Mouse (Mus musculus) kidney, postnatal 0 days (tissue): ENCODE measurements around the gene Cst9. TPM values are rescaled to one million over a fixed set of nuclear protein-coding genes. Genes with fewer than 3 reads are reported as not detected.

Experiments used
- ATAC-seq: fragments of 200-750 bp; cut with Nextera tagmentation; replicated peaks from 2 replicates; pipeline ENCODE4 v1.8.0; 2017; ENCODE audit warnings: low read depth, moderate number of reproducible peaks, moderate TSS enrichment, moderate library complexity; ENCODE audit not compliant: low FRiP score
- DNase-seq: peaks from one replicate; pipeline ENCODE4 v3.0.0-alpha.2; 2016; ENCODE audit warnings: low spot score
- H3K27ac ChIP-seq: fragments of 300-500 bp; sonication (generic); 2 replicates; pipeline ENCODE4 v1.5.1; 2014; ENCODE audit warnings: mild to moderate bottlenecking
- H3K27me3 ChIP-seq: fragments of 300-500 bp; sonication (generic); 2 replicates; pipeline ENCODE4 v1.6.1; 2014; ENCODE audit warnings: low read length, mixed read lengths; ENCODE audit not compliant: insufficient read depth
- H3K36me3 ChIP-seq: fragments of 300-500 bp; sonication (generic); 2 replicates; pipeline ENCODE4 v1.6.1; 2014; ENCODE audit warnings: low read length, mixed read lengths; ENCODE audit not compliant: insufficient read depth
- H3K4me1 ChIP-seq: fragments of 300-500 bp; sonication (generic); replicated peaks from 2 replicates; pipeline ENCODE4 v1.6.1; 2014; ENCODE audit warnings: antibody characterized with exemption, low read length, mixed read lengths; ENCODE audit not compliant: insufficient read depth
- H3K4me2 ChIP-seq: fragments of 300-500 bp; sonication (generic); 2 replicates; pipeline ENCODE4 v1.6.1; 2014; ENCODE audit warnings: mild to moderate bottlenecking, low read length, moderate library complexity, mixed read lengths
- H3K4me3 ChIP-seq: fragments of 300-500 bp; sonication (generic); replicated peaks from 2 replicates; pipeline ENCODE4 v1.5.1; 2014; ENCODE audit warnings: low read depth, low read length
- H3K9ac ChIP-seq: fragments of 300-500 bp; sonication (generic); 2 replicates; pipeline ENCODE4 v1.6.1; 2014; ENCODE audit warnings: low read depth, low read length
- H3K9me3 ChIP-seq: fragments of 300-500 bp; sonication (generic); replicated peaks from 2 replicates; pipeline ENCODE4 v1.6.1; 2016; ENCODE audit warnings: low read length, inconsistent platforms, mixed read lengths
- CTCF ChIP-seq: IDR thresholded peaks from 2 replicates; pipeline ENCODE4 v1.5.1; 2016; ENCODE audit warnings: antibody characterized with exemption, low read depth, mild to moderate bottlenecking, moderate library complexity
- WGBS: fragments of 180-500 bp; shearing (Covaris S2); extraction: QIAGEN DNeasy Blood & Tissue Kit; methylation state at CpG from one replicate; pipeline ENCODE4 v1.1.7; 2014; 5-methylcytosine and 5-hydroxymethylcytosine counted together
- polyA plus RNA-seq: library from polyadenylated mRNA; unstranded; fragments of >200 nt; fragmentation: Nextera tagmentation; extraction: Ambion mirVana; gene quantifications from 2 replicates; pipeline ENCODE4 v1.2.1, GENCODE M21; 2015

Cst9 gene
- polyA plus RNA-seq, 1 experiment from 2014 or later: not detected

- Histone ChIP-seq H3K9ac (no peak overlapping the region), H3K36me3 (no peaks in the 10 kb centered on the region), H3K4me3 (no peak overlapping the region), H3K4me1 (no peaks in the 10 kb centered on the region), H3K4me2 (no peak overlapping the region), H3K27ac (no peak overlapping the region), H3K27me3 (no peaks in the 10 kb centered on the region), H3K9me3 (no peaks in the 10 kb centered on the region)
- ATAC-seq: no peak
- no peak for TF ChIP-seq CTCF
- no peak for DNase-seq
Observed at GRCm38 (mm10) chr2:148861693-148862092, 26.7 kb downstream of the Cst9 start.

DNA sequence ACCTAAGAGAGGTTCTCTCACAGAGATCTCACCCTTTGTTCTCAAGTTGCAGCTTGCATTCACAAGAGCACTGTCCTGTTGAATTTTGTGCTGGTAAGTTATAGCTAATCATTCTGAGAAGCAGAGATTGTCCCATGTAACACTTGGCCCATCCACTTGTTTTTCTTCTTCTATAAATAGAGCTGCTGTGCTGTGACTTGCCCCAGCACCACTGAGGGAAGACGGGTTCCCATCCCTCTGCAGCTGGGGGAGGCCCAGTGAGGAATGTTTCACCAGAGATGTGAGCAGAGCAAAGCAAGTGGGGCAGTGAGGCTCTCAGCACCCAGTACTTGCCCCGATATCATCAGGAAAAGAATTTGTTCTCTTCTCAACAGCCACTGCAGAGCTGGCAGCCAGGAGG, 30.0 kb downstream of the Cst9 start, which contains the start of gene 9230104L09Rik:
9230104L09Rik (minus strand) TSS at position 73 of the 400 bp plus-strand sequence.
- H3K4me1 ChIP-seq: no peaks in the 10 kb centered on the region
- TF ChIP-seq CTCF: no peak
- no peaks in the 10 kb centered on the region for H3K36me3 ChIP-seq
- H3K9ac ChIP-seq: no peak within 1 kb of the TSS
- no peak within 1 kb of the TSS for H3K4me2 ChIP-seq
- no peak within 1 kb of the TSS for H3K4me3 ChIP-seq
- ATAC-seq (no peak), DNase-seq (no peak)
- 31% methylated on average over 2 of the region's 2 CpGs for WGBS
- no peak within 1 kb of the TSS for H3K27ac ChIP-seq
- no peaks in the 10 kb centered on the region for H3K27me3 ChIP-seq
- no peaks in the 10 kb centered on the region for H3K9me3 ChIP-seq

GRCm38 (mm10) chr2:148868959-148869358, 34.0 kb downstream of the Cst9 start:
- DNase-seq: no peak
- 45% methylated on average over 1 of the region's 1 CpGs for WGBS
- no peak for TF ChIP-seq CTCF
- Histone ChIP-seq H3K36me3 (peaks cover 3% of the 10 kb centered on the region; the same call in 1 of the 2 replicates), H3K4me3 (no peak overlapping the region), H3K9ac (no peak overlapping the region), H3K4me2 (no peak overlapping the region), H3K9me3 (no peaks in the 10 kb centered on the region), H3K27ac (no peak overlapping the region), H3K4me1 (peaks cover 9% of the 10 kb centered on the region; the same call in 1 of the 2 replicates), H3K27me3 (no peaks in the 10 kb centered on the region)
- no peak for ATAC-seq

GRCm38 (mm10) chr2:148870526-148870925, 35.6 kb downstream of the Cst9 start:
- no peak overlapping the region for H3K27ac ChIP-seq
- no peak for ATAC-seq
- no peak overlapping the region for H3K4me3 ChIP-seq
- no peaks in the 10 kb centered on the region for H3K9me3 ChIP-seq
- H3K4me1 ChIP-seq: peaks cover 12% of the 10 kb centered on the region; the same call in 1 of the 2 replicates
- H3K27me3 ChIP-seq: no peaks in the 10 kb centered on the region
- no peak overlapping the region for H3K4me2 ChIP-seq
- no peak for DNase-seq
- 93% methylated on average over 3 of the region's 3 CpGs for WGBS
- H3K36me3 ChIP-seq: peaks cover 3% of the 10 kb centered on the region; the same call in 1 of the 2 replicates
- H3K9ac ChIP-seq: no peak overlapping the region
- TF ChIP-seq CTCF: no peak

GRCm38 (mm10) chr2:148872860-148873259, 37.9 kb downstream of the Cst9 start:
- no peak overlapping the region for H3K27ac ChIP-seq
- no peak for ATAC-seq
- peak; percentile 25 for DNase-seq
- H3K4me3 ChIP-seq: no peak overlapping the region
- no peak overlapping the region for H3K9ac ChIP-seq
- peaks cover 12% of the 10 kb centered on the region; the same call in 1 of the 2 replicates for H3K4me1 ChIP-seq
- no peak for TF ChIP-seq CTCF
- no peaks in the 10 kb centered on the region for H3K9me3 ChIP-seq
- peaks cover 3% of the 10 kb centered on the region; the same call in 1 of the 2 replicates for H3K36me3 ChIP-seq
- H3K4me2 ChIP-seq: peak overlapping the region; percentile 86
- 65% methylated on average over 4 of the region's 4 CpGs for WGBS
- H3K27me3 ChIP-seq: no peaks in the 10 kb centered on the region

DNA sequence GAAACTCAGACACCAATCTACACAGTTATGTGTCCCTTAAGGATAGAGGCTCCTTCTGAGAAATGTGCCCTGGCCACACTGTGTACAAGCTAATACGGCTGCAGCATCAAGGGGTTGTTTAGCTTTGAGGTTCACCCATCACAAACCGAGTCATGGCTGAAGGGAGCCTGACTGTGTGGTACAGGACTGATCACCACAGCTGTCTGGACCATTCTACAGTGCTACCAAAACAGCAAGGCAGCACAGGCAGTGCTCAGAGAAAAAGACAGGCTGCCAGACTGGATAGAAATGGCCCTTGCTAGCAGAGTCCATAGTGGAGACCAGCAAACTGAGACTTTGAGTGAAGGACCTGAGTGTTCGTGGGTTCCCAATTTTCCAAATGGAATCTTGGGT, 39.3 kb downstream of the Cst9 start:
- ATAC-seq: no peak

More for the DNA sequence above, 39.3 kb downstream of the Cst9 start:
- no peak for TF ChIP-seq CTCF
- peaks cover 22% of the 10 kb centered on the region; the same call in 1 of the 2 replicates for H3K4me1 ChIP-seq
- peaks cover 3% of the 10 kb centered on the region; the same call in 1 of the 2 replicates for H3K36me3 ChIP-seq
- H3K4me3 ChIP-seq: peak overlapping the region; percentile 70
- peak overlapping the region; percentile 86 for H3K4me2 ChIP-seq
- WGBS: 31% methylated on average over 3 of the region's 3 CpGs
- peak overlapping the region; percentile 90; the same call in 1 of the 2 replicates for H3K27ac ChIP-seq
- H3K9ac ChIP-seq: peak overlapping the region; percentile 84
- no peaks in the 10 kb centered on the region for H3K9me3 ChIP-seq
- no peaks in the 10 kb centered on the region for H3K27me3 ChIP-seq
- DNase-seq: no peak
